Mouse (Mus musculus) spleen, adult 2 months (tissue): ENCODE results near the gene Scaf1.

ENCODE experiments used
- CTCF ChIP-seq: fragments of 200-500 bp; IDR thresholded peaks from 2 replicates; pipeline ENCODE4 v1.5.1; 2011; ENCODE audit warnings: mild to moderate bottlenecking, inconsistent platforms; ENCODE audit not compliant: insufficient read depth, insufficient read length, insufficient replicate concordance; ENCODE audit errors: extremely low read depth
- POLR2A ChIP-seq: fragments of 200-500 bp; IDR thresholded peaks from 2 replicates; pipeline ENCODE4 v1.6.1; 2011; ENCODE audit warnings: low read depth, low read length, inconsistent platforms

DNA sequence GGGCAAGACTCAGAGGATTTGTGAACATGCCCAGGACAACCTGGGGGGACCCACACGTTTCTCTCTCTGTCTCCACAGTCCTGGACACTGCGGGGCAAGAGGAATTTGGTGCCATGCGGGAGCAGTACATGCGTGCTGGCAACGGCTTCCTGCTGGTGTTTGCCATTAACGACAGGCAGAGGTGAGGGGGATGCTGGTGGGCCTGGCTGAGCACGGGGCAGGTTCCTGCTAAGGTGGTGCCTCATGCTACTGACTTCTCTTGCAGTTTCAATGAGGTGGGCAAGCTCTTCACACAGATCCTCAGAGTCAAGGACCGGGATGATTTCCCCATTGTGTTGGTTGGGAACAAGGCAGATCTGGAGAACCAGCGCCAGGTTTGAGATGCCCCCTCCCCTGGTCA lies 4.1 kb upstream of the Scaf1 start:
- no peak for TF ChIP-seq CTCF
- no peak for TF ChIP-seq POLR2A
